ENCODE assay signal across 8 mouse cellular contexts in the genomic region with DNA sequence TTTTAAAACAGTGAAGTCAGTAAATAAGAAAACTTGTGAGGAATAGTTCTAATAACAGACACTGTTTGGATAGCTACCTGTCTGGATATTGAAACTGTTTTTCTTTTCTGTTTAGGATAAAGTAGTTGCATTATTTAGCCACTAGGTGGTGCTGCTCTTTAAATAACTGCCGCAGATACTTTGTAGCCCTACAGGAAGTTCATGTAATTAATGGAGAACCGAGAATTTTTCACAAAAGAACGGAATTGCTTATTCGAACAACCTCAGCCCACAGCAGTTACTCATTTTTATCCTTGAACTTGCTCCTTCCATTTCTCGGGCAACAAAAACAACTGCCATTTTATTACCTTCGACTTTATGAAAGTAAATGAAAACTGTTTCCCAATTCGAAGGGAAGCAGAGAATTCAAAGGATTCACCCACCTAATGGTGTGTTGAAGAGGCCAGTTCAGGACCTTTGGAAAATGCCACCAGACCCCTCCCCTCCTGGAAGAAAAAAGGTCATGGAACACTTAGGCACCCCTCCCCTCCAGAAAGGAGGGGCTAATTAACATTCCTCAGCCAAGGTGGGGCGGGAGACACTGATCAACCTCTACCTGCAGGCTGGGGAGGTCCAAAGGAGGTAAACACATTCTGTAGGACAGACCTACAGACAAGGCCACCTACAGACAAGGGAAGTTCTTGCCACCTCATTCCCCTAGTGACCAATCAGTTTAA.
DNase-seq lines count a peak whose midpoint lies in the region; ATAC-seq and TF ChIP-seq lines count a peak whose summit lies in the region.

No protein-coding gene starts in this region.

- TF ChIP-seq POLR2A in cerebellum, adult 2 months (IDR thresholded peaks at IDR 0.05; ENCODE audit: borderline replicate concordance, insufficient read depth, low read length): no peak

- no peak overlapping the region for H3K27ac ChIP-seq in cerebellum, adult 2 months (ENCODE audit: insufficient read depth, low read length)
- H3K27ac ChIP-seq in embryonic facial prominence, embryonic 14.5 days (replicated peaks; ENCODE audit: low read depth, low read length): 0 out of 2 replicates have a peak overlapping the region, but pooled peaks have one; percentile 7
- no peak overlapping the region for H3K27ac ChIP-seq in hindbrain, embryonic 14.5 days
- H3K27ac ChIP-seq in lung, embryonic 15.5 days: no peak overlapping the region

- peak overlapping the region; percentile 43; the same call in 1 of the 2 replicates for H3K9ac ChIP-seq in embryonic facial prominence, embryonic 14.5 days (ENCODE audit: low read depth, low read length)
- H3K9ac ChIP-seq in hindbrain, embryonic 14.5 days: no peak overlapping the region
- no peak overlapping the region for H3K9ac ChIP-seq in lung, embryonic 15.5 days

- no peaks in the 10 kb centered on the region for H3K36me3 ChIP-seq in embryonic facial prominence, embryonic 14.5 days (ENCODE audit: control insufficient read depth, insufficient read depth, low read length)
- no peaks in the 10 kb centered on the region for H3K36me3 ChIP-seq in hindbrain, embryonic 14.5 days (replicated peaks; ENCODE audit: control insufficient read depth, insufficient read depth)
- no peaks in the 10 kb centered on the region for H3K36me3 ChIP-seq in lung, embryonic 15.5 days

- WGBS in cerebellum, adult 2 months: 19% methylated on average over 8 of the region's 8 CpGs
- WGBS in embryonic facial prominence, embryonic 14.5 days: 25% methylated on average over 8 of the region's 8 CpGs
- 20% methylated on average over 8 of the region's 8 CpGs for WGBS in hindbrain, embryonic 14.5 days
- 15% methylated on average over 8 of the region's 8 CpGs for WGBS in lung, embryonic 15.5 days

- H3K4me3 ChIP-seq in cerebellum, adult 2 months (replicated peaks; ENCODE audit: insufficient read depth, low read depth, low read length): peak overlapping the region; percentile 43
- peak overlapping the region; percentile 33 for H3K4me3 ChIP-seq in embryonic facial prominence, embryonic 14.5 days (ENCODE audit: low read depth, low read length)
- 0 out of 2 replicates have a peak overlapping the region, but pooled peaks have one; percentile 12 for H3K4me3 ChIP-seq in hindbrain, embryonic 14.5 days (replicated peaks; ENCODE audit: low read length)
- H3K4me3 ChIP-seq in lung, embryonic 15.5 days: peak overlapping the region; percentile 32

- peak; percentile 53; the same call in 1 of the 2 replicates for ATAC-seq in embryonic facial prominence, embryonic 14.5 days (ENCODE audit: low read depth)
- ATAC-seq in hindbrain, embryonic 14.5 days (ENCODE audit: low FRiP score): peak; percentile 60; the same call in 1 of the 2 replicates
- peak; percentile 49 for ATAC-seq in lung, embryonic 15.5 days (ENCODE audit: borderline replicate concordance, extremely low read depth, low FRiP score, low TSS enrichment)

- no peaks in the 10 kb centered on the region for H3K9me3 ChIP-seq in embryonic facial prominence, embryonic 14.5 days (ENCODE audit: control insufficient read depth, low read length)
- H3K9me3 ChIP-seq in hindbrain, embryonic 14.5 days (ENCODE audit: control insufficient read depth, low read length): no peaks in the 10 kb centered on the region
- no peaks in the 10 kb centered on the region for H3K9me3 ChIP-seq in lung, embryonic 15.5 days

- peak; percentile 39; the same call in 1 of the 2 replicates for TF ChIP-seq CTCF in cerebellum, adult 2 months (IDR thresholded peaks at IDR 0.05; ENCODE audit: borderline replicate concordance, insufficient read depth, low read depth, low read length)

- DNase-seq in cerebellum, adult 2 months: peak in 1 of 2 experiments; percentile 53
- no peak for DNase-seq in cerebellum, adult 11 months
- DNase-seq in Muller cell, postnatal 12 days (ENCODE audit: inconsistent ontology term): peak; percentile 78
- peak; percentile 87 for DNase-seq in embryonic facial prominence, embryonic 14.5 days (ENCODE audit: low spot score)
- DNase-seq in hindbrain, embryonic 14.5 days (ENCODE audit: low spot score): peak; percentile 84
- peak; percentile 41 for DNase-seq in retina, postnatal 7 days (ENCODE audit: low read depth, low spot score)
- no peak for DNase-seq in spleen, postnatal 10 days (ENCODE audit: low spot score in 2 of 2)

- H3K27me3 ChIP-seq in cerebellum, adult 2 months (ENCODE audit: control insufficient read depth, insufficient read depth, low read length): no peaks in the 10 kb centered on the region
- no peaks in the 10 kb centered on the region for H3K27me3 ChIP-seq in embryonic facial prominence, embryonic 14.5 days (replicated peaks; ENCODE audit: control insufficient read depth, insufficient read depth, low read length)
- H3K27me3 ChIP-seq in hindbrain, embryonic 14.5 days (ENCODE audit: control insufficient read depth, insufficient read depth, low read length): no peaks in the 10 kb centered on the region
- H3K27me3 ChIP-seq in lung, embryonic 15.5 days: no peaks in the 10 kb centered on the region

- H3K4me1 ChIP-seq in cerebellum, adult 2 months (ENCODE audit: control insufficient read depth, insufficient read depth, low read length): no peaks in the 10 kb centered on the region
- H3K4me1 ChIP-seq in embryonic facial prominence, embryonic 14.5 days (ENCODE audit: control insufficient read depth, insufficient read depth, low read length): 0 out of 2 replicates have a peak, but pooled peaks cover 6% of the 10 kb centered on the region
- no peaks in the 10 kb centered on the region for H3K4me1 ChIP-seq in hindbrain, embryonic 14.5 days (replicated peaks; ENCODE audit: control insufficient read depth, insufficient read depth, low read length)
- peaks cover 10% of the 10 kb centered on the region for H3K4me1 ChIP-seq in lung, embryonic 15.5 days

- peak overlapping the region; percentile 48 for H3K4me2 ChIP-seq in embryonic facial prominence, embryonic 14.5 days (ENCODE audit: low read depth, low read length)
- H3K4me2 ChIP-seq in hindbrain, embryonic 14.5 days (replicated peaks): peak overlapping the region; percentile 49
- H3K4me2 ChIP-seq in lung, embryonic 15.5 days: peak overlapping the region; percentile 50

Comparison
In these comparisons a context has a peak if more than half of its experiments do, and no peak if none do; other contexts are left out.
1. DNase-seq: peak in Muller cell, postnatal 12 days (single experiment), embryonic facial prominence, embryonic 14.5 days (single experiment), hindbrain, embryonic 14.5 days (single experiment) and retina, postnatal 7 days (single experiment); none in cerebellum, adult 11 months (single experiment) and spleen, postnatal 10 days (0 of 2).
2. Peak in every context shown above with its lines, with median percentiles within 50 percentile points of each other: H3K4me3 ChIP-seq, ATAC-seq and H3K4me2 ChIP-seq.